ENCODE assay signal across 8 mouse cellular contexts in the genomic region with DNA sequence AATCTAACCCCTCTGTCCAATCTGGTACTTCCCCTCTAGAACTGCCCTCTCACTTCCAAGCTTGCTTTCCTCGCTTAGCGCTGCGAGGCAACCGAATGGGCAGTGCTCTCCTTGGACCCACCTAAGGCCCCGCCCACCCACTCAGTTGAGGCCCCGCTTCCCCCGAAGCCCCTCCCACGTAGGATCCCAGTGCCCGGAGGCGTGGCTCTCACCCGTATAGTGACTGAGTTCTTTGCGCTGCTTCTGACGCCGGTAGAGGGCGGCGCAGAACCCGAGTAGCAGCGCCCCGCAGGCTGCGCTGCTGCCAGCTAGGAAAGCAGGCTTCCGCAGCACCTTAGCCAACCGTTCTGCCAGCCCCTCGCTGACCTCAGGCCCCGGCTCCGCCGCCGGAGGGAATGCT. TPM values are rescaled to one million over a fixed set of nuclear protein-coding genes. Genes with fewer than 3 reads are reported as not detected.
DNase-seq lines count a peak whose midpoint lies in the region; ATAC-seq and TF ChIP-seq lines count a peak whose summit lies in the region.

No protein-coding gene starts in this region.

- H3ac ChIP-seq in C2C12 (ENCODE audit: control insufficient read depth, insufficient read length, low read depth) = no peak overlapping the region

- peak; percentile 72 for ATAC-seq in embryonic facial prominence, embryonic 15.5 days (ENCODE audit: insufficient number of reproducible peaks, low FRiP score, low TSS enrichment, low read depth)
- ATAC-seq in heart, embryonic 13.5 days (ENCODE audit: extremely low read depth, insufficient number of reproducible peaks, low FRiP score, low TSS enrichment) = peak; percentile 78; the same call in 1 of the 2 replicates
- peak; percentile 93 for ATAC-seq in kidney, embryonic 16.5 days (ENCODE audit: low FRiP score, low TSS enrichment)
- ATAC-seq in liver, embryonic 12.5 days = peak; percentile 83
- peak; percentile 94 for ATAC-seq in stomach, embryonic 15.5 days (ENCODE audit: insufficient read depth, low FRiP score, low read depth)

- no peak overlapping the region for H3K27ac ChIP-seq in bone marrow, adult 2 months (ENCODE audit: control insufficient read depth, insufficient read depth, low read depth, low read length, poor library complexity)
- H3K27ac ChIP-seq in embryonic facial prominence, embryonic 15.5 days (replicated peaks) = no peak overlapping the region
- no peak overlapping the region for H3K27ac ChIP-seq in heart, embryonic 13.5 days (replicated peaks)
- H3K27ac ChIP-seq in kidney, embryonic 16.5 days (ENCODE audit: low read length) = no peak overlapping the region
- H3K27ac ChIP-seq in liver, embryonic 12.5 days = no peak overlapping the region
- H3K27ac ChIP-seq in stomach, embryonic 15.5 days = peak overlapping the region; percentile 40; the same call in 1 of the 2 replicates

- H3K79me3 ChIP-seq in C2C12 (ENCODE audit: low read depth) = no peaks in the 10 kb centered on the region

- peak; percentile 83 for DNase-seq in naive thymus-derived CD4-positive, alpha-beta T cell, adult 2 months (ENCODE audit: low read depth)

- H3K4me2 ChIP-seq in embryonic facial prominence, embryonic 15.5 days (replicated peaks) = peak overlapping the region; percentile 57
- H3K4me2 ChIP-seq in heart, embryonic 13.5 days = peak overlapping the region; percentile 72
- H3K4me2 ChIP-seq in kidney, embryonic 16.5 days (replicated peaks; ENCODE audit: low read depth, low read length) = peak overlapping the region; percentile 57
- H3K4me2 ChIP-seq in liver, embryonic 12.5 days = peak overlapping the region; percentile 68
- peak overlapping the region; percentile 73 for H3K4me2 ChIP-seq in stomach, embryonic 15.5 days

- H3K36me3 ChIP-seq in C2C12 (ENCODE audit: control insufficient read depth, insufficient read depth) = no peaks in the 10 kb centered on the region
- H3K36me3 ChIP-seq in embryonic facial prominence, embryonic 15.5 days = no peaks in the 10 kb centered on the region
- H3K36me3 ChIP-seq in heart, embryonic 13.5 days = no peaks in the 10 kb centered on the region
- H3K36me3 ChIP-seq in kidney, embryonic 16.5 days (ENCODE audit: insufficient read depth, low read length) = no peaks in the 10 kb centered on the region
- H3K36me3 ChIP-seq in liver, embryonic 12.5 days = no peaks in the 10 kb centered on the region
- H3K36me3 ChIP-seq in stomach, embryonic 15.5 days = no peaks in the 10 kb centered on the region

- H3K4me1 ChIP-seq in bone marrow, adult 2 months (ENCODE audit: control insufficient read depth, insufficient read depth, low read length) = no peaks in the 10 kb centered on the region; the same call in 1 of the 2 replicates
- H3K4me1 ChIP-seq in embryonic facial prominence, embryonic 15.5 days = peaks cover 9% of the 10 kb centered on the region; the same call in 1 of the 2 replicates
- peaks cover 13% of the 10 kb centered on the region; the same call in 1 of the 2 replicates for H3K4me1 ChIP-seq in heart, embryonic 13.5 days
- H3K4me1 ChIP-seq in kidney, embryonic 16.5 days (ENCODE audit: insufficient read depth, low read length) = peaks cover 5% of the 10 kb centered on the region; the same call in 1 of the 2 replicates
- H3K4me1 ChIP-seq in liver, embryonic 12.5 days = peaks cover 10% of the 10 kb centered on the region
- H3K4me1 ChIP-seq in stomach, embryonic 15.5 days = 0 out of 2 replicates have a peak, but pooled peaks cover 5% of the 10 kb centered on the region

- no peak overlapping the region for H3K4me3 ChIP-seq in C2C12 (ENCODE audit: insufficient read depth, poor library complexity, severe bottlenecking)
- H3K4me3 ChIP-seq in bone marrow, adult 2 months (replicated peaks; ENCODE audit: control insufficient read depth, low read depth, low read length) = no peak overlapping the region
- H3K4me3 ChIP-seq in embryonic facial prominence, embryonic 15.5 days (replicated peaks) = peak overlapping the region; percentile 34
- H3K4me3 ChIP-seq in heart, embryonic 13.5 days = peak overlapping the region; percentile 44
- H3K4me3 ChIP-seq in kidney, embryonic 16.5 days (ENCODE audit: low read length) = peak overlapping the region; percentile 38
- H3K4me3 ChIP-seq in liver, embryonic 12.5 days = peak overlapping the region; percentile 39
- H3K4me3 ChIP-seq in stomach, embryonic 15.5 days (replicated peaks) = peak overlapping the region; percentile 33

- TF ChIP-seq POLR2A in bone marrow, adult 2 months (IDR thresholded peaks at IDR 0.05; ENCODE audit: borderline replicate concordance, control insufficient read depth, low read depth, low read length) = no peak

- H3K9ac ChIP-seq in embryonic facial prominence, embryonic 15.5 days = no peak overlapping the region
- H3K9ac ChIP-seq in heart, embryonic 13.5 days = peak overlapping the region; percentile 69
- peak overlapping the region; percentile 54; the same call in 1 of the 2 replicates for H3K9ac ChIP-seq in kidney, embryonic 16.5 days (replicated peaks; ENCODE audit: low read length)
- H3K9ac ChIP-seq in liver, embryonic 12.5 days = no peak overlapping the region
- no peak overlapping the region for H3K9ac ChIP-seq in stomach, embryonic 15.5 days

- 1% methylated on average over 27 of the region's 27 CpGs for WGBS in bone marrow, adult 2 months
- WGBS in embryonic facial prominence, embryonic 15.5 days = 2% methylated on average over 27 of the region's 27 CpGs
- WGBS in heart, embryonic 13.5 days = under 1% methylated on average over 27 of the region's 27 CpGs
- under 1% methylated on average over 27 of the region's 27 CpGs for WGBS in kidney, embryonic 16.5 days
- under 1% methylated on average over 27 of the region's 27 CpGs for WGBS in liver, embryonic 12.5 days (ENCODE audit: insufficient replicate concordance)
- under 1% methylated on average over 27 of the region's 27 CpGs for WGBS in stomach, embryonic 15.5 days

- TF ChIP-seq CTCF in C2C12 (IDR thresholded peaks at IDR 0.05; ENCODE audit: control insufficient read depth, insufficient read depth, insufficient read length) = peak; percentile 3
- peak; percentile 32; the same call in 1 of the 2 replicates for TF ChIP-seq CTCF in bone marrow, adult 2 months (IDR thresholded peaks at IDR 0.05; ENCODE audit: control insufficient read depth, insufficient read depth, low read length)

- no peaks in the 10 kb centered on the region for H3K9me3 ChIP-seq in embryonic facial prominence, embryonic 15.5 days (replicated peaks)
- H3K9me3 ChIP-seq in heart, embryonic 13.5 days = no peaks in the 10 kb centered on the region
- H3K9me3 ChIP-seq in kidney, embryonic 16.5 days (ENCODE audit: low read length) = no peaks in the 10 kb centered on the region
- no peaks in the 10 kb centered on the region for H3K9me3 ChIP-seq in liver, embryonic 12.5 days (replicated peaks)
- H3K9me3 ChIP-seq in stomach, embryonic 15.5 days = no peaks in the 10 kb centered on the region

- H3K79me2 ChIP-seq in C2C12 (ENCODE audit: control insufficient read depth, insufficient read depth) = no peaks in the 10 kb centered on the region

- H3K27me3 ChIP-seq in C2C12 (ENCODE audit: control insufficient read depth, insufficient read depth, insufficient read length) = peaks cover 9% of the 10 kb centered on the region
- peaks cover 7% of the 10 kb centered on the region; the same call in 1 of the 2 replicates for H3K27me3 ChIP-seq in embryonic facial prominence, embryonic 15.5 days
- H3K27me3 ChIP-seq in heart, embryonic 13.5 days (replicated peaks) = peaks cover 23% of the 10 kb centered on the region; the same call in 1 of the 2 replicates
- no peaks in the 10 kb centered on the region for H3K27me3 ChIP-seq in kidney, embryonic 16.5 days (ENCODE audit: insufficient read depth, low read length)
- H3K27me3 ChIP-seq in liver, embryonic 12.5 days (replicated peaks) = peaks cover 37% of the 10 kb centered on the region
- H3K27me3 ChIP-seq in stomach, embryonic 15.5 days (replicated peaks) = no peaks in the 10 kb centered on the region; the same call in 1 of the 2 replicates

TF ChIP-seq in C2C12, 6 proteins besides CTCF, POLR2A, EP300 and RAD21 (continues in another document):
- TF ChIP-seq MYOG (IDR thresholded peaks at IDR 0.05; ENCODE audit: control insufficient read depth, extremely low read depth, insufficient read length) (no peak), MYOD1 (IDR thresholded peaks at IDR 0.05; ENCODE audit: control insufficient read depth, insufficient read length, low read depth) (no peak)

RNA-seq across cellular contexts. Expression of a gene that starts 12.4 kb away (rescaled TPM):
- polyA plus RNA-seq in C2C12 (2012; fragmentation: generic; extraction: Trizol) = 0.18 TPM
- polyA plus RNA-seq in bone marrow, adult 2 months (2011; ENCODE audit: insufficient read depth, insufficient read length, low replicate concordance, missing spikeins) = 4.8 and 10.8 TPM in 2 replicates
- 0.09 and 0.19 TPM in 2 replicates for polyA plus RNA-seq in embryonic facial prominence, embryonic 15.5 days (2015; fragmentation: Nextera tagmentation; extraction: Ambion mirVana)
- polyA plus RNA-seq in heart, embryonic 13.5 days (2015; fragmentation: Nextera tagmentation; extraction: Ambion mirVana) = 0.14 and 0.17 TPM in 2 replicates
- 0.29 and 0.35 TPM in 2 replicates for polyA plus RNA-seq in kidney, embryonic 16.5 days (2015; fragmentation: Nextera tagmentation; extraction: Ambion mirVana)
- polyA plus RNA-seq in liver, embryonic 12.5 days (2016; fragmentation: Nextera tagmentation; extraction: Ambion mirVana) = 0.25 and 0.26 TPM in 2 replicates
- polyA plus RNA-seq in stomach, embryonic 15.5 days (2015; fragmentation: Nextera tagmentation; extraction: Ambion mirVana) = 0.08 and 0.15 TPM in 2 replicates

RNA-seq across cellular contexts. Expression of a gene that starts 19.0 kb away (rescaled TPM):
- polyA plus RNA-seq in C2C12 (2012; fragmentation: generic; extraction: Trizol) = not detected
- polyA plus RNA-seq in bone marrow, adult 2 months (2011; ENCODE audit: insufficient read depth, insufficient read length, low replicate concordance, missing spikeins) = 4.8 and 9.6 TPM in 2 replicates
- 10.6 and 11.9 TPM in 2 replicates for polyA plus RNA-seq in embryonic facial prominence, embryonic 15.5 days (2015; fragmentation: Nextera tagmentation; extraction: Ambion mirVana)
- 7.4 and 8.8 TPM in 2 replicates for polyA plus RNA-seq in heart, embryonic 13.5 days (2015; fragmentation: Nextera tagmentation; extraction: Ambion mirVana)
- 20.1 and 23.8 TPM in 2 replicates for polyA plus RNA-seq in kidney, embryonic 16.5 days (2015; fragmentation: Nextera tagmentation; extraction: Ambion mirVana)
- polyA plus RNA-seq in liver, embryonic 12.5 days (2016; fragmentation: Nextera tagmentation; extraction: Ambion mirVana) = 4.4 and 5.1 TPM in 2 replicates
- polyA plus RNA-seq in stomach, embryonic 15.5 days (2015; fragmentation: Nextera tagmentation; extraction: Ambion mirVana) = 9.9 and 11.3 TPM in 2 replicates

RNA-seq across cellular contexts. Expression of a gene that starts 53.5 kb away (rescaled TPM):
- polyA plus RNA-seq in C2C12 (2012; fragmentation: generic; extraction: Trizol) = 0.01 TPM
- polyA plus RNA-seq in bone marrow, adult 2 months (2011; ENCODE audit: insufficient read depth, insufficient read length, low replicate concordance, missing spikeins) = 0.67 TPM in 1 of 2 replicates, not detected in the other
- 0.17 and 0.64 TPM in 2 replicates for polyA plus RNA-seq in embryonic facial prominence, embryonic 15.5 days (2015; fragmentation: Nextera tagmentation; extraction: Ambion mirVana)
- polyA plus RNA-seq in heart, embryonic 13.5 days (2015; fragmentation: Nextera tagmentation; extraction: Ambion mirVana) = 0.07 TPM in 1 of 2 replicates, not detected in the other
- polyA plus RNA-seq in kidney, embryonic 16.5 days (2015; fragmentation: Nextera tagmentation; extraction: Ambion mirVana) = 0.05 TPM in 1 of 2 replicates, not detected in the other
- 0.05 TPM in 1 of 2 replicates, not detected in the other for polyA plus RNA-seq in liver, embryonic 12.5 days (2016; fragmentation: Nextera tagmentation; extraction: Ambion mirVana)
- polyA plus RNA-seq in stomach, embryonic 15.5 days (2015; fragmentation: Nextera tagmentation; extraction: Ambion mirVana) = 0.06 and 0.14 TPM in 2 replicates

Comparison
In these comparisons a context has a peak if more than half of its experiments do, and no peak if none do; other contexts are left out.
1. H3K4me3 ChIP-seq: peak in embryonic facial prominence, embryonic 15.5 days (single experiment), heart, embryonic 13.5 days (single experiment), kidney, embryonic 16.5 days (single experiment), liver, embryonic 12.5 days (single experiment) and stomach, embryonic 15.5 days (single experiment); none in C2C12 (single experiment) and bone marrow, adult 2 months (single experiment).
2. H3K9ac ChIP-seq: peak in heart, embryonic 13.5 days (single experiment) and kidney, embryonic 16.5 days (single experiment); none in embryonic facial prominence, embryonic 15.5 days (single experiment), liver, embryonic 12.5 days (single experiment) and stomach, embryonic 15.5 days (single experiment).
3. Peak in every context shown above with its lines, with median percentiles within 50 percentile points of each other: ATAC-seq and H3K4me2 ChIP-seq.